Mouse (Mus musculus): ENCODE measurements around the gene Msrb1.

DNA sequence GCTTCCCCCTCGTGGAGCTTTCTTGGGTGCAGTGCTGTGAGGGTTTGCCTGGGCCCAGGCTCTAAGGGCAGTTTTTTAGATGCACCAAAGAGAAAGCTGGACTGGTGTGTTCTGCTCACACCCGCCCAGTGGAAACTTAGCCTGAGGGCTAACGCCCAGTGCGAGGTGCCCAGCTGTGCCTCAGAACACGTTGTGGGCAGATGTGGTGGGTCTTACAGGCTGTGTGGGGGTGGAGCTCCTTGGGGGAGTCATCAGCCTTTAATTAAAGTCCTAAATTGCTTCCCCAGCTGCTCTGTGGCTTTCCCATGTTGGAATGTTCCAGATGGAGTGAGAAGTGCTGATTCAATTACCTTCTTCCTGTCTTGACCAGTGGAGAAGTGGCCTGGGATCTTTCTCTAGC, 24.7 kb downstream of the Msrb1 start:
- TF ChIP-seq TAL1 (IDR thresholded peaks at IDR 0.05; ENCODE audit: low read length): no peak
- TF ChIP-seq GATA1 (IDR thresholded peaks at IDR 0.05; ENCODE audit: low read length): no peak

Data from erythroblast, embryonic 14.5 days (primary cell).